Comparison of ENCODE assay signal across 37 mouse cellular contexts in genomic region chr14:79608286-79608685, GRCm38 (mm10). TPM values are rescaled to one million over a fixed set of nuclear protein-coding genes. Genes with fewer than 3 reads are reported as not detected.
"Had no signal": no experiment of that assay in that cellular context is flagged by ENCODE, and none has a peak within 500 bp of the region (broad histone marks: within the 10 kb centered on the region; RNA-seq: fewer than 3 reads in every experiment).

No protein-coding gene starts in this region.

- ATAC-seq: hindbrain, embryonic 16.5 days; hindbrain, postnatal 0 days; inflammation-experienced regulatory T-cells, adult 6 months; intestine, embryonic 15.5 days; intestine, embryonic 16.5 days; intestine, postnatal 0 days had no signal

- H3K9me3 ChIP-seq: heart, embryonic 12.5 days; heart, embryonic 13.5 days; heart, embryonic 15.5 days; hindbrain, embryonic 10.5 days; hindbrain, embryonic 12.5 days; hindbrain, embryonic 13.5 days; hindbrain, embryonic 15.5 days; intestine, embryonic 15.5 days; kidney, embryonic 15.5 days had no signal

- H3K27ac ChIP-seq: heart, embryonic 13.5 days; heart, embryonic 15.5 days; hindbrain, embryonic 10.5 days; hindbrain, embryonic 12.5 days; hindbrain, embryonic 13.5 days; hindbrain, embryonic 14.5 days; hindbrain, embryonic 15.5 days; hindbrain, postnatal 0 days; intestine, embryonic 15.5 days; kidney, embryonic 15.5 days; kidney, postnatal 0 days; left cerebral cortex, adult 2 months had no signal

- H3K4me2 ChIP-seq: heart, embryonic 11.5 days; heart, embryonic 12.5 days; heart, embryonic 13.5 days; heart, embryonic 15.5 days; hindbrain, embryonic 12.5 days; hindbrain, embryonic 13.5 days; hindbrain, embryonic 14.5 days; hindbrain, embryonic 15.5 days; intestine, embryonic 15.5 days; kidney, embryonic 15.5 days had no signal

- H3K9ac ChIP-seq: heart, embryonic 12.5 days; heart, embryonic 13.5 days; heart, embryonic 15.5 days; hindbrain, embryonic 12.5 days; hindbrain, embryonic 13.5 days; hindbrain, embryonic 14.5 days; hindbrain, embryonic 15.5 days; intestine, embryonic 15.5 days; kidney, embryonic 15.5 days had no signal

- DNase-seq: heart, postnatal 10 days; heart, postnatal 14 days; heart, postnatal 36 days; heart, postnatal 4 days; kidney, adult 11 months; kidney, adult 18-20 months; kidney, adult 2 months; kidney, adult 8-10 months; kidney, adult 9 months; kidney, postnatal 10 days; kidney, postnatal 14 days; kidney, postnatal 25 days; kidney, postnatal 36 days; kidney, postnatal 4 days; layer of hippocampus, adult 9-11 months; layer of hippocampus, postnatal 36 days had no signal

- H3K4me3 ChIP-seq: heart, embryonic 12.5 days; heart, embryonic 13.5 days; heart, embryonic 15.5 days; hindbrain, embryonic 10.5 days; hindbrain, embryonic 12.5 days; hindbrain, embryonic 13.5 days; hindbrain, embryonic 15.5 days; intestine, embryonic 15.5 days; kidney, embryonic 15.5 days; left cerebral cortex, adult 2 months had no signal

- H3K4me1 ChIP-seq: heart, embryonic 12.5 days; heart, embryonic 13.5 days; heart, embryonic 15.5 days; hindbrain, embryonic 10.5 days; hindbrain, embryonic 12.5 days; hindbrain, embryonic 13.5 days; hindbrain, embryonic 15.5 days; intestine, embryonic 15.5 days; kidney, embryonic 15.5 days had no signal

- H3K27me3 ChIP-seq: heart, embryonic 12.5 days; heart, embryonic 13.5 days; heart, embryonic 15.5 days; hindbrain, embryonic 12.5 days; hindbrain, embryonic 13.5 days; hindbrain, embryonic 15.5 days; intestine, embryonic 15.5 days; kidney, embryonic 15.5 days had no signal

RNA-seq across cellular contexts. Expression of gene Cnmd, which starts 53.7 kb away (rescaled TPM):
- total RNA-seq: heart, postnatal 10 days; hematopoietic stem cell, adult 5-6 weeks had no signal
- polyA plus RNA-seq: inflammation-experienced regulatory T-cells, adult 6 months; intestine, embryonic 14.5 days; large intestine, adult 2 months had no signal
